Mouse (Mus musculus): ENCODE measurements around the gene Olfr1105.

Olfr1105 gene

GRCm38 (mm10) chr2:87036431-87036830 lies at the start of gene Olfr1105:
Gene Olfr1105 (minus strand): TSS chr2:87036531.
- DNase-seq (ENCODE audit: low spot score): no peak

DNA sequence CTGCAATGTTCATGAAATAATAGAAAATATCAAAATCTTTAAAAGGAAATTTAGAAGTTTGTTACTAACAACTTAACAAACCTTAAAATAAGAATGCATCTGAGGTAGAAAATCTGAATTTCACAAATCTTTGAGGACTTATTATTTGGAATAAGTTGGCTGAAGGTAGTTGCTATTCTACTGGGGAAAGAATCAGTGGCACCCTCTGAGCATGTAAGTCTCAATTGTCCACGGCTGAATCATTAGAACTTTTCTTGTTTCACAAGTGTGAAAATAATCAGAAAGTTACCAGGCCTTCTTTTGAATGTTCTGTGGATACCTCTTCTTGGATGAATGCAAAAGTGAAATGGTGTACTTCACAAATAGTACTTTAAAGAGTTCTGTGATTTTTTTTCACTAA lies 39.4 kb upstream of the Olfr1105 start, which contains the start of gene Olfr1107:
TSS of gene Olfr1107 (minus strand) at position 101 of the 400 bp plus-strand sequence.
- DNase-seq (ENCODE audit: low spot score): no peak

DNA sequence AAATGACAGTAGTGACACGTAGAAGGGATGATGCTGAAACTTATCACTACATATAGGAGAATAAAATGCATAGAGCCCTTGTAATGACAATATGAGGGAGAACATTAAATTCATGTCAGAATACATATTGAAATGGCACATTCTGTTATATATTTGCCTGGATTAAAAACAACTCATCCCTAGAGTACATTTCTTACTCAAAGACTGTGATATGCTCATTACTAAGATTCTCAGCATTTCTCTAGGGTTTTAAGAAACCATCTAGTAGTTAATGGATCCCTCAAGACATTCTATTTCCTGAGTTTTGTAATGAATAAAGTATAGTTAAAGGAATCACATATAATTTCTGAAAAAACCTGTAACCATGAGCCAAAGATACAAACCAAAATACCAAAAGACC lies 15.8 kb upstream of the Olfr1105 start, which contains the start of gene Olfr1106:
TSS of gene Olfr1106 (minus strand) at position 101 of the 400 bp plus-strand sequence.
- DNase-seq (ENCODE audit: low spot score): no peak

DNA sequence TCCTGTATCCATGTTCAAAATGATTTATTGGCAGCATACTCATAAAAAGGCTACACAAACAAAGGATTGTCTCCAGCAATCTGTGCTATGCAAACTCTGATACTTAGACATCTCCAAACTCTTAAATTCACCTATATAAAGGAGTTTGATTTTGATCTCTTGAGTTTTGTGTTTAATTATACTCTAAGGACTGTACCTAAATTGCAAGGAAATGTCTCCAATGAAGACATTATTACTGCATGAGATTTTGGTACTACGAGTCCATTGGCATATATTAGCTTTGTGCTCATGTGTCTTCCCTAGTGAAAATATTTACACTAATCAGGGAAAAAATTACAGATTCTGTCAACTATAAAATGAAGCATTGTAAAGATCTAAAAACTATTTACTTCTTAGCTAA lies 9.4 kb downstream of the Olfr1105 start, which contains the start of gene Olfr1104:
TSS of gene Olfr1104 (minus strand) at position 101 of the 400 bp plus-strand sequence.
- DNase-seq (ENCODE audit: low spot score): no peak

GRCm38 (mm10) chr2:86998098-86998497 lies 38.2 kb downstream of the Olfr1105 start, which contains the start of gene Olfr1102:
Gene Olfr1102 (plus strand): TSS chr2:86998398.
- DNase-seq (ENCODE audit: low spot score): no peak

DNA sequence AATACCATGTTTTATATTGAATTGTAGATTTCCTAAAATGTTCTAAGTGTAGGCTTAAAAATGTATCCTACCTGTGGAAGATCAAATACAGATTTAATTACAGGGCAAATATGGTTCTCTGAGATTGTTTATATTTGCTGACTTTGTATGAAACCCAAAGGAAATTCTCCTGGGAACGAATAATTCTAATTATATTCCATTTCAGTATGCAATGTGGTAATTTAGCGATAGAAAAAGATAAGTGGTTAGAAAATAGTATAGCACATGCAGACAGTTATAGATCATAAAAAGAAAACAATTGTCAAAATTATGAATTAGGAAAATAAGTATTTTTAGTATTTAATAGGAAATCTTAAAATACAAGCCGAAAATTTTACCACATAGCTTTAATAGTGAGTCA lies 45.2 kb downstream of the Olfr1105 start, which contains the start of gene Olfr1101:
TSS of gene Olfr1101 (minus strand) at position 101 of the 400 bp plus-strand sequence.
- DNase-seq (ENCODE audit: low spot score): no peak

All from ovary, postnatal 10 days (tissue).